Mouse (Mus musculus): ENCODE measurements around the gene Gm47955. TPM values are rescaled to one million over a fixed set of nuclear protein-coding genes. Genes with fewer than 3 reads are reported as not detected.
"Not testable (repeated sequence)": the region's sequence is repeated elsewhere in the genome, so short reads cannot be mapped to it uniquely, and the experiment has no call there.

Gm47955 gene
- polyA plus RNA-seq, 1 experiment from 2014 or later, result not detected

DNA sequence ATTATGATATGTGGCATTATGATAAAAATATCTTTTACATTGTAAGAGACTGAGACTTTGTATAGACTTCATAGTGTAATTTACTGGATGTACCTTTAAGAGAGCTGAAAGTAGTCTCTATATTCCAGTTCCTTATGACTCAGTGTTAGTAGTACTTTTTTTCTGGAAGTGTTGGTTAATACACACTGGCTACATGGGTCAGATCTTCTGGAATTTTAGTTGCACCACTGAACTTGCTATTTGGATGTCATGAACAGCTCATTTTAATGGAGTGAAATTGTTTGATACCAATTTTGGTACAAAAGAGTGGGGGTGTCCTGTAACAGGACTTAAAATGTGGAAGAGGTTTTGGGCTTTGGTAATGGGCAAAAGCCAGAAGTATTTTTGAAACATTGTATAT is 17.8 kb downstream of the Gm47955 start:
- no peak overlapping the region for H3K27ac ChIP-seq (ENCODE audit: low read depth, low read length)
- no peak for DNase-seq (ENCODE audit: low spot score)
- no peak overlapping the region for H3K4me2 ChIP-seq (replicated peaks; ENCODE audit: low read depth, low read length)
- H3K4me1 ChIP-seq (replicated peaks; ENCODE audit: control insufficient read depth, insufficient read depth, low read length), result no peaks in the 10 kb centered on the region
- no peaks in the 10 kb centered on the region for H3K27me3 ChIP-seq (ENCODE audit: control insufficient read depth, insufficient read depth, low read length)
- H3K4me3 ChIP-seq (ENCODE audit: low read depth, low read length), result no peak overlapping the region
- H3K9ac ChIP-seq (ENCODE audit: low read depth, low read length), result no peak overlapping the region
- H3K9me3 ChIP-seq (ENCODE audit: control insufficient read depth, low read length), result no peaks in the 10 kb centered on the region
- no peaks in the 10 kb centered on the region for H3K36me3 ChIP-seq (ENCODE audit: control insufficient read depth, insufficient read depth, low read length)
- no peak for ATAC-seq (ENCODE audit: low FRiP score)

DNA sequence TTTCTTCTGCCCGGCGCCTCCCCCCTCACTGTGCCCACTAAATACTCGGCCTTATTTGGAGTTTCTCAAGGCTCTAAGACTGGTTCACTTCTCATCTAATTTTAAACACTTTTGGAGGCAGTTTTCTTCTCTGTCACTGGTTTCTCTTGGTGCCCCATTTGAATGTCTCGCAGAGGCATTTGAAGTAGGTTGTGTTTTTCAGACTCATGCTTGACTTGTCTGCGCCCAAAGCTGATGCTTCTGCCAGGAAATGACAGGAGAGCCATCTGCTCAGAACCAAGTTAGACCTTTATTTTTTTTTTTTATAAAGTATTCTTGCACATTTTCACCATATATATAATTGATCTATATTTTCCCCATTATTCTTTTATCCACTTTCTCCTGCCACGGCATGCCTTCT is 26.7 kb downstream of the Gm47955 start:
- 91% methylated on average over 6 of the region's 6 CpGs for WGBS
- Histone ChIP-seq H3K27ac (ENCODE audit: low read depth, low read length) (no peak overlapping the region), H3K4me3 (ENCODE audit: low read depth, low read length) (no peak overlapping the region), H3K9ac (ENCODE audit: low read depth, low read length) (no peak overlapping the region), H3K9me3 (ENCODE audit: control insufficient read depth, low read length) (no peaks in the 10 kb centered on the region), H3K36me3 (ENCODE audit: control insufficient read depth, insufficient read depth, low read length) (no peaks in the 10 kb centered on the region), H3K4me1 (replicated peaks; ENCODE audit: control insufficient read depth, insufficient read depth, low read length) (no peaks in the 10 kb centered on the region), H3K27me3 (ENCODE audit: control insufficient read depth, insufficient read depth, low read length) (no peaks in the 10 kb centered on the region), H3K4me2 (replicated peaks; ENCODE audit: low read depth, low read length) (no peak overlapping the region)
- ATAC-seq (ENCODE audit: low FRiP score), result no peak
- DNase-seq (ENCODE audit: low spot score), result no peak

DNA sequence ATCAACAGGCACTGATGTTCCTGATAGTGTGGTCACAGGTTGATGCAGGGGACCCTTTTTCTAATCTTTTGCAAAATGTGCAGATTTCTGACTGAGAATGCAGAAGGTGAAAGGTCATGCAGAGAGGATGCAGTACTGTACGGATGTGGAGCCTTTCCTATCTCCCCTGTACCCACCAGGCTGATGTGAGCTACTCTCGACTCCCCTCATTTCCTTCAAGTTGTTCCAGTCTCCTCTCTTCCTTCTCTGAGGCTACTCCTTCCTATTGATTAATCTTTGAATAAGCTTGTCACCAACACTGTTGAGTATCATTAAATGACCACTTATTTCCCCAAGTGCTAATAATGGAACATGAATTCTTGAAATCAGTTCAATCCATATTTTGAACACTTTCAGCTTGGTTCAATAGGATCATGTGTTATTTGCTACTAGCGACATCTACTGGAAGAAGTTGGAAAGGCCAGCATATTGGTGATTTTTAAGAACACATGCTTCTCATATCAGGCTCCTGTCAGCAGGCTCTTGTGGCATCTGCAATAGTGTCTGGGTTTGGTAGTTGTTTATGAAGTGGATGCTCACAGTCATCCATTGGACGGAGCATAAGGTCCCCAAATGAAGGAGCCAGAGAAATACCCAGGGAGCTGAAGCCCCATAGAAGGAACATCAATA is 27.6 kb downstream of the Gm47955 start:
- peak; percentile 79 for DNase-seq (ENCODE audit: low spot score)
- Histone ChIP-seq H3K4me3 (ENCODE audit: low read depth, low read length) (no peak overlapping the region), H3K36me3 (ENCODE audit: control insufficient read depth, insufficient read depth, low read length) (no peaks in the 10 kb centered on the region), H3K9ac (ENCODE audit: low read depth, low read length) (no peak overlapping the region), H3K9me3 (ENCODE audit: control insufficient read depth, low read length) (no peaks in the 10 kb centered on the region), H3K4me2 (replicated peaks; ENCODE audit: low read depth, low read length) (no peak overlapping the region), H3K27me3 (ENCODE audit: control insufficient read depth, insufficient read depth, low read length) (no peaks in the 10 kb centered on the region), H3K27ac (ENCODE audit: low read depth, low read length) (no peak overlapping the region), H3K4me1 (replicated peaks; ENCODE audit: control insufficient read depth, insufficient read depth, low read length) (no peaks in the 10 kb centered on the region)
- ATAC-seq (ENCODE audit: low FRiP score), result peak; percentile 43; the same call in 1 of the 2 replicates
- WGBS, result 31% methylated on average over 4 of the region's 4 CpGs

DNA sequence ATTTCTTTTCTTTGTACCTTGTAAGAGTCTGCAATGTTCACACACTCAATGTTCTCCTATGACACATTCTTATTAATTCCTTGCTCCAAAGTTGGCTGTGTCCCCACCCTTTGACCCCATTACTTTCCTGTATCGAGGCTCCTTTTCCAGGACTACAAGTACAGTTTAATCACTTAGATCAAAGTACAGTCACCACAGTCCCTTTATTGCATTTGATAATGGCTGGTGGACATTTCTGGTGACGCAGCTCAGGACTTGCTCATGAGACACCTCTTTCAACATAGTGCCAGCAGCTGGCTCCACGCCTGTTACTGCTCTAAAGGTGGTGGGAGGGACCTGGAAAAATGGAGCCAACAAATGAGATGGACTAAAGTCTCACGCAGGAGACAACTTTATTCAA is 31.0 kb downstream of the Gm47955 start:
- H3K9ac ChIP-seq (ENCODE audit: low read depth, low read length), result no peak overlapping the region
- WGBS, result 79% methylated on average over 4 of the region's 4 CpGs
- no peak overlapping the region for H3K4me3 ChIP-seq (ENCODE audit: low read depth, low read length)
- no peak overlapping the region for H3K27ac ChIP-seq (ENCODE audit: low read depth, low read length)
- no peak overlapping the region for H3K4me2 ChIP-seq (replicated peaks; ENCODE audit: low read depth, low read length)
- ATAC-seq (ENCODE audit: low FRiP score), result no peak
- no peak for DNase-seq (ENCODE audit: low spot score)
- H3K4me1 ChIP-seq (replicated peaks; ENCODE audit: control insufficient read depth, insufficient read depth, low read length), result no peaks in the 10 kb centered on the region
- no peaks in the 10 kb centered on the region for H3K27me3 ChIP-seq (ENCODE audit: control insufficient read depth, insufficient read depth, low read length)
- no peaks in the 10 kb centered on the region for H3K9me3 ChIP-seq (ENCODE audit: control insufficient read depth, low read length)
- no peaks in the 10 kb centered on the region for H3K36me3 ChIP-seq (ENCODE audit: control insufficient read depth, insufficient read depth, low read length)

DNA sequence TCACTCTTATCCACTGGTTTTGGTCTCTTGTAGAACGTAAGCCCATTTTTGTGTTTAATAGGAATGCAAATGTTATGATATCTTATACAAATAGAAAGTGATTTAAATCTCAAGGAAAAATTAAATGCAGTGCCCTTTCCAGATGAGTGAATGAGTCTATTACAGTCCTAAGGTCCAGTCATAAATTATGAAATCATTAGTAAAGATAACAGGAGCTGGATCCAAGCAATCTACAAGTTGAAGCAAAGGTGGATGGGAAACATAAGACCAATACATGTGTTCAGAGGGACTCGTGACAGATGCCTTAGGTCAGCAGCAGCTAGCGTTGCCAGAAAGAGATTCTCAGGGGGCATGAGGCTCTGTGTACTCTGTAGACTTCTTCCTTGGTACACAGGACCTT is 31.5 kb downstream of the Gm47955 start:
- Histone ChIP-seq H3K4me2 (replicated peaks; ENCODE audit: low read depth, low read length) (no peak overlapping the region), H3K9ac (ENCODE audit: low read depth, low read length) (no peak overlapping the region), H3K36me3 (ENCODE audit: control insufficient read depth, insufficient read depth, low read length) (no peaks in the 10 kb centered on the region), H3K4me1 (replicated peaks; ENCODE audit: control insufficient read depth, insufficient read depth, low read length) (no peaks in the 10 kb centered on the region), H3K4me3 (ENCODE audit: low read depth, low read length) (no peak overlapping the region), H3K27ac (ENCODE audit: low read depth, low read length) (no peak overlapping the region), H3K9me3 (ENCODE audit: control insufficient read depth, low read length) (no peaks in the 10 kb centered on the region), H3K27me3 (ENCODE audit: control insufficient read depth, insufficient read depth, low read length) (no peaks in the 10 kb centered on the region)
- 88% methylated on average over 3 of the region's 3 CpGs for WGBS
- ATAC-seq (ENCODE audit: low FRiP score), result no peak
- DNase-seq (ENCODE audit: low spot score), result no peak

DNA sequence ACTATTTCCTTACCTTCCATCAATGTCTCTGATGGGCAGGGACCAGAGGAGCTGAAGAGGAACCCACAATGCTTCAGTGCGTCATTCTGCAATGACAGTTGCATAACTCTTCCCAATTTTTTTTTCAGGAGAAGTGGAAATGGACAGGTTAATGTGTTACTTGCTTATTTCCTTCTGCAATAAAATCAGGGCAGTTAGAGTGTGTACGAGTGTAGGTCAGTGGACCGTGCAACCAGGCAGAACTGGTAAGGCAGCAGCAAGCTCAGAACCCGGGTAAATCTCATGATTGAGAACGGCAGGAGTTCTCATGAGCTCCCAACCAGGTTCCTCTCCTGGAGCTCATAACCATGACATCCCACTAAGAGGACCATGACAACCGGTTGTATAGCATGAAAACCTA is 32.0 kb downstream of the Gm47955 start:
- ATAC-seq (ENCODE audit: low FRiP score), result no peak
- no peak overlapping the region for H3K27ac ChIP-seq (ENCODE audit: low read depth, low read length)
- H3K27me3 ChIP-seq (ENCODE audit: control insufficient read depth, insufficient read depth, low read length), result no peaks in the 10 kb centered on the region
- no peaks in the 10 kb centered on the region for H3K9me3 ChIP-seq (ENCODE audit: control insufficient read depth, low read length)
- 94% methylated on average over 6 of the region's 6 CpGs for WGBS
- H3K36me3 ChIP-seq (ENCODE audit: control insufficient read depth, insufficient read depth, low read length), result no peaks in the 10 kb centered on the region
- no peaks in the 10 kb centered on the region for H3K4me1 ChIP-seq (replicated peaks; ENCODE audit: control insufficient read depth, insufficient read depth, low read length)
- DNase-seq (ENCODE audit: low spot score), result no peak
- H3K4me2 ChIP-seq (replicated peaks; ENCODE audit: low read depth, low read length), result no peak overlapping the region
- H3K9ac ChIP-seq (ENCODE audit: low read depth, low read length), result no peak overlapping the region
- H3K4me3 ChIP-seq (ENCODE audit: low read depth, low read length), result no peak overlapping the region

DNA sequence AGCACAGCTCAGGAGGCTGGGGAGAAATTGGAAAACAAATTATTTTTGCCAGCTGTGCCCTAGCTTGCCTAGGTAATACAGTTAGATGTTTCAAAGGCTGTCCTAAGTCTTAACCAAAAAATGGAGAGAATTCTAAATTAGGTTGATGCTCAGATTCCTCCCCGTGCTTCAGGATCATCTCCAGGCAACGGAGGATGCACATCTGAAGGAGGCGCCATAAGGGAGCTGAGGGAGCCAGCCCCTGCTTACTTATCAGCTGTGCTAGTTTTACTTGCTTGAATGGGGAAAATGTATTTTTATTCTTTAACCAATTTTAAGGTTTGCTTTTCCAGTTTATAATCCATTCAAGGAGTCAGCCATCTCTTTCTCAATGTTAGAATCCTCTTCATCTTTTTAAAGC is 33.9 kb downstream of the Gm47955 start:
- ATAC-seq (ENCODE audit: low FRiP score) (no peak), DNase-seq (ENCODE audit: low spot score) (no peak)
- H3K4me3 ChIP-seq (ENCODE audit: low read depth, low read length), result no peak overlapping the region
- no peaks in the 10 kb centered on the region for H3K4me1 ChIP-seq (replicated peaks; ENCODE audit: control insufficient read depth, insufficient read depth, low read length)
- no peak overlapping the region for H3K9ac ChIP-seq (ENCODE audit: low read depth, low read length)
- WGBS, result 84% methylated on average over 3 of the region's 3 CpGs
- no peaks in the 10 kb centered on the region for H3K36me3 ChIP-seq (ENCODE audit: control insufficient read depth, insufficient read depth, low read length)
- no peak overlapping the region for H3K27ac ChIP-seq (ENCODE audit: low read depth, low read length)
- H3K4me2 ChIP-seq (replicated peaks; ENCODE audit: low read depth, low read length), result no peak overlapping the region
- H3K27me3 ChIP-seq (ENCODE audit: control insufficient read depth, insufficient read depth, low read length), result no peaks in the 10 kb centered on the region
- H3K9me3 ChIP-seq (ENCODE audit: control insufficient read depth, low read length), result no peaks in the 10 kb centered on the region

DNA sequence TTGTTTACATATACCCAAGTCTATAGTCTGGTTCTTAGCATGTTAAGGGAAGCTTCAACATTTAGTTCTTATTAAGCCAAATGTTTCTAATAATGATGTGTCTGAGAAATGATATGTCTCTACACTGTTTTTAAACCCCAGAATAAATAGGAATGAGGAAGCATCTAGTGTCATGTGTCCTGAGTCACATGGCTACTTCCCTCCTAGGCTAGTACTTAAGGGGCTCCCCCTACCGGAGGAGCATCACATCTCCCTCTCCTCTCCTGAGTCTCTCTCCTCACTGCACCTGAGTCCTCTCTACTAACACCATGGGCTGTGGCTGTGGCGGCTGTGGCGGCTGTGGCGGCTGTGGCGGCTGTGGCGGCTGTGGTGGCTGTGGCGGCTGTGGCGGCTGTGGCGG is 40.2 kb downstream of the Gm47955 start, which contains the start of gene Gm47959:
Gene Gm47959 (plus strand): TSS at position 243 of the 400 bp plus-strand sequence.
- WGBS, result 91% methylated on average over 6 of the region's 9 CpGs

More for the DNA sequence above, 40.2 kb downstream of the Gm47955 start, which contains the start of gene Gm47959:
- not testable (repeated sequence) for H3K4me1 ChIP-seq (replicated peaks; ENCODE audit: control insufficient read depth, insufficient read depth, low read length); H3K9ac ChIP-seq (ENCODE audit: low read depth, low read length); H3K27ac ChIP-seq (ENCODE audit: low read depth, low read length); H3K4me3 ChIP-seq (ENCODE audit: low read depth, low read length); H3K36me3 ChIP-seq (ENCODE audit: control insufficient read depth, insufficient read depth, low read length); H3K9me3 ChIP-seq (ENCODE audit: control insufficient read depth, low read length); DNase-seq (ENCODE audit: low spot score); H3K4me2 ChIP-seq (replicated peaks; ENCODE audit: low read depth, low read length); ATAC-seq (ENCODE audit: low FRiP score); H3K27me3 ChIP-seq (ENCODE audit: control insufficient read depth, insufficient read depth, low read length)

Measured in hindbrain, embryonic 11.5 days (tissue).